Comparison of ENCODE assay signal across 10 mouse cellular contexts in the genomic region with DNA sequence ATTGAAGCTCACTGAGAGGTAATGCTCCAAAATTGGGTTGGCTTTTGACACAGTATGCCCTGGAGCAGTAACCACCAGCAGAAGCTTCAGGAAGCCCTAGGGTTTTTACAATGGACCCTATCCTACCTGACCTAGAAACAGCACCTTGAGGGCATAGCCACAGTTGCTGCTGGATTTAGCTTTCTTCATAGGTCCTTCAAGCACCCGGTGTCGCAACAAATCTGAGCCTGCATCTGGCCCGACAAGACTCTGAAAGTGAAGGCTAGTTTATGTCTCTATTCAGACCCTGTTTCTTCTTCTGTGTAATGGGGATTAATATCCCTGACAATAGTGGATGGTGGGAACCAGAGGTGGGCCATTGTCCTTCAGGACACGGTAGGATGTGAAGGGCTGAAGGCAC. TPM values are rescaled to one million over a fixed set of nuclear protein-coding genes. Genes with fewer than 3 reads are reported as not detected.
DNase-seq lines count a peak whose midpoint lies in the region; ATAC-seq and TF ChIP-seq lines count a peak whose summit lies in the region.
"Had no signal": no experiment of that assay in that cellular context is flagged by ENCODE, and none has a peak within 500 bp of the region (broad histone marks: within the 10 kb centered on the region; RNA-seq: fewer than 3 reads in every experiment).

No protein-coding gene starts in this region.

- H3K9me3 ChIP-seq in heart, embryonic 16.5 days (replicated peaks; ENCODE audit: control insufficient read depth, low read length) = no peaks in the 10 kb centered on the region
- H3K9me3 ChIP-seq in midbrain, embryonic 10.5 days (replicated peaks) = no peaks in the 10 kb centered on the region
- H3K9me3 ChIP-seq in midbrain, postnatal 0 days (ENCODE audit: low read length) = no peaks in the 10 kb centered on the region
- no peaks in the 10 kb centered on the region for H3K9me3 ChIP-seq in lung, embryonic 15.5 days

- ATAC-seq in heart, embryonic 16.5 days (replicated peaks; ENCODE audit: extremely low read depth, insufficient read depth, low FRiP score) = no peak
- no peak for ATAC-seq in midbrain, postnatal 0 days (ENCODE audit: low FRiP score)
- ATAC-seq in lung, embryonic 15.5 days (ENCODE audit: borderline replicate concordance, extremely low read depth, low FRiP score, low TSS enrichment) = no peak
- no peak for ATAC-seq in monocyte, adult 5-6 weeks (replicated peaks; ENCODE audit: insufficient number of reproducible peaks, low FRiP score, low TSS enrichment, poor library complexity, severe bottlenecking)

- H3K27ac ChIP-seq in heart, embryonic 16.5 days (ENCODE audit: low read length) = peak overlapping the region; percentile 61
- peak overlapping the region; percentile 74 for H3K27ac ChIP-seq in midbrain, embryonic 10.5 days (replicated peaks)
- H3K27ac ChIP-seq in midbrain, postnatal 0 days (ENCODE audit: low read depth, low read length) = no peak overlapping the region
- peak overlapping the region; percentile 72 for H3K27ac ChIP-seq in lung, embryonic 15.5 days
- H3K27ac ChIP-seq: left cerebral cortex, adult 2 months had no signal

- peaks cover 19% of the 10 kb centered on the region for H3K4me1 ChIP-seq in heart, embryonic 16.5 days (ENCODE audit: control insufficient read depth, insufficient read depth, low read length)
- peaks cover 23% of the 10 kb centered on the region for H3K4me1 ChIP-seq in midbrain, embryonic 10.5 days
- H3K4me1 ChIP-seq in midbrain, postnatal 0 days (ENCODE audit: insufficient read depth, low read length) = 0 out of 2 replicates have a peak, but pooled peaks cover 4% of the 10 kb centered on the region
- H3K4me1 ChIP-seq in lung, embryonic 15.5 days = peaks cover 39% of the 10 kb centered on the region

- H3K4me3 ChIP-seq in heart, embryonic 16.5 days (ENCODE audit: low read length) = no peak overlapping the region
- no peak overlapping the region for H3K4me3 ChIP-seq in midbrain, embryonic 10.5 days
- H3K4me3 ChIP-seq in midbrain, postnatal 0 days (ENCODE audit: low read depth, low read length) = no peak overlapping the region
- no peak overlapping the region for H3K4me3 ChIP-seq in lung, embryonic 15.5 days
- H3K4me3 ChIP-seq: left cerebral cortex, adult 2 months had no signal

- 0 out of 2 replicates have a peak, but pooled peaks cover 2% of the 10 kb centered on the region for H3K27me3 ChIP-seq in heart, embryonic 16.5 days (ENCODE audit: control insufficient read depth, insufficient read depth, low read length)
- H3K27me3 ChIP-seq in midbrain, embryonic 10.5 days (ENCODE audit: low read depth, poor library complexity, severe bottlenecking) = no peaks in the 10 kb centered on the region
- no peaks in the 10 kb centered on the region for H3K27me3 ChIP-seq in midbrain, postnatal 0 days (ENCODE audit: insufficient read depth, low read length)
- H3K27me3 ChIP-seq in lung, embryonic 15.5 days = no peaks in the 10 kb centered on the region

- no peak overlapping the region for H3K4me2 ChIP-seq in heart, embryonic 16.5 days (ENCODE audit: low read depth, low read length)
- no peak overlapping the region for H3K4me2 ChIP-seq in midbrain, postnatal 0 days (ENCODE audit: low read depth, low read length, poor library complexity, severe bottlenecking)
- H3K4me2 ChIP-seq in lung, embryonic 15.5 days = 0 out of 2 replicates have a peak overlapping the region, but pooled peaks have one; percentile 4

- no peak for DNase-seq in heart, postnatal 25 days (ENCODE audit: low spot score)
- no peak for DNase-seq in midbrain, embryonic 10.5 days (ENCODE audit: low spot score)
- DNase-seq in midbrain, postnatal 0 days (ENCODE audit: low spot score) = no peak
- DNase-seq in ovary, postnatal 10 days (ENCODE audit: low spot score) = no peak
- DNase-seq: liver; thymus, postnatal 25 days had no signal

- H3K9ac ChIP-seq in heart, embryonic 16.5 days (ENCODE audit: low read length) = no peak overlapping the region
- no peak overlapping the region for H3K9ac ChIP-seq in midbrain, postnatal 0 days (replicated peaks; ENCODE audit: low read length, poor library complexity, severe bottlenecking)
- no peak overlapping the region for H3K9ac ChIP-seq in lung, embryonic 15.5 days

- intact Hi-C loops in heart, postnatal 25 days (cut with DNase I) = no loop called here

- H3K36me3 ChIP-seq in heart, embryonic 16.5 days (ENCODE audit: control insufficient read depth, insufficient read depth) = no peaks in the 10 kb centered on the region
- no peaks in the 10 kb centered on the region for H3K36me3 ChIP-seq in midbrain, embryonic 10.5 days
- H3K36me3 ChIP-seq in midbrain, postnatal 0 days (ENCODE audit: insufficient read depth, low read length) = no peaks in the 10 kb centered on the region
- no peaks in the 10 kb centered on the region for H3K36me3 ChIP-seq in lung, embryonic 15.5 days

- TF ChIP-seq CTCF in midbrain, postnatal 0 days (IDR thresholded peaks at IDR 0.05) = no peak

- WGBS in heart, embryonic 16.5 days = 57% methylated on average over 4 of the region's 4 CpGs
- WGBS in midbrain, embryonic 10.5 days = 73% methylated on average over 4 of the region's 4 CpGs
- WGBS in midbrain, postnatal 0 days = 33% methylated on average over 4 of the region's 4 CpGs
- 61% methylated on average over 4 of the region's 4 CpGs for WGBS in lung, embryonic 15.5 days

RNA-seq across cellular contexts. Expression of a gene that starts 25.1 kb away (rescaled TPM):
- polyA plus RNA-seq in heart, embryonic 16.5 days (2015; fragmentation: Nextera tagmentation; extraction: Ambion mirVana) = 16.7 and 16.9 TPM in 2 replicates
- total RNA-seq in heart, postnatal 25 days (2021) = 10 to 100 TPM; 29.5 to 34.6 TPM
- polyA plus RNA-seq in midbrain, embryonic 10.5 days (2016; fragmentation: Nextera tagmentation; extraction: Ambion mirVana) = 30.6 and 35.9 TPM in 2 replicates
- 37.4 and 40.6 TPM in 2 replicates for total RNA-seq in midbrain, postnatal 0 days (2014; rRNA removed)
- 10.7 and 14.8 TPM in 2 replicates for polyA plus RNA-seq in midbrain, postnatal 0 days (2015; fragmentation: Nextera tagmentation; extraction: Ambion mirVana)
- polyA plus RNA-seq in lung, embryonic 15.5 days (2015; fragmentation: Nextera tagmentation; extraction: Ambion mirVana) = 34.1 and 34.7 TPM in 2 replicates
- 19.5 to 20.2 TPM (median 19.5 TPM) in 3 replicates for total RNA-seq in monocyte, adult 5-6 weeks (2017)
